Mouse (Mus musculus) c-Kit-positive CD71-positive TER-119-negative erythroid progenitor cells, embryonic 14.5 days (primary cell): ENCODE data around the gene Pdx1.

Source experiments
- DNase-seq: peaks from one replicate; pipeline ENCODE4 v3.0.0-alpha.2; 2013; ENCODE audit warnings: low read depth

Pdx1 gene

DNA sequence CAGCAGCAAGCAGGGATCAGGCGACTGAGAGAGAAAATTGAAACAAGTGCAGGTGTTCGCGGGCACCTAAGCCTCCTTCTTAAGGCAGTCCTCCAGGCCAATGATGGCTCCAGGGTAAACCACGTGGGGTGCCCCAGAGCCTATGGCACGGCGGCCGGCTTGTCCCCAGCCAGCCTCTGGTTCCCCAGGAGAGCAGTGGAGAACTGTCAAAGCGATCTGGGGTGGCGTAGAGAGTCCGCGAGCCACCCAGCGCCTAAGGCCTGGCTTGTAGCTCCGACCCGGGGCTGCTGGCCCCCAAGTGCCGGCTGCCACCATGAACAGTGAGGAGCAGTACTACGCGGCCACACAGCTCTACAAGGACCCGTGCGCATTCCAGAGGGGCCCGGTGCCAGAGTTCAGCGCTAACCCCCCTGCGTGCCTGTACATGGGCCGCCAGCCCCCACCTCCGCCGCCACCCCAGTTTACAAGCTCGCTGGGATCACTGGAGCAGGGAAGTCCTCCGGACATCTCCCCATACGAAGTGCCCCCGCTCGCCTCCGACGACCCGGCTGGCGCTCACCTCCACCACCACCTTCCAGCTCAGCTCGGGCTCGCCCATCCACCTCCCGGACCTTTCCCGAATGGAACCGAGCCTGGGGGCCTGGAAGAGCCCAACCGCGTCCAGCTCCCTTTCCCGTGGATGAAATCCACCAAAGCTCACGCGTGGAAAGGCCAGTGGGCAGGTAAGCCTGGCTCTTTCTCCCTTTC is at the start of gene Pdx1:
Gene Pdx1, plus strand, starts transcription at position 34 of the 747 bp plus-strand sequence.
- no peak for DNase-seq

DNA sequence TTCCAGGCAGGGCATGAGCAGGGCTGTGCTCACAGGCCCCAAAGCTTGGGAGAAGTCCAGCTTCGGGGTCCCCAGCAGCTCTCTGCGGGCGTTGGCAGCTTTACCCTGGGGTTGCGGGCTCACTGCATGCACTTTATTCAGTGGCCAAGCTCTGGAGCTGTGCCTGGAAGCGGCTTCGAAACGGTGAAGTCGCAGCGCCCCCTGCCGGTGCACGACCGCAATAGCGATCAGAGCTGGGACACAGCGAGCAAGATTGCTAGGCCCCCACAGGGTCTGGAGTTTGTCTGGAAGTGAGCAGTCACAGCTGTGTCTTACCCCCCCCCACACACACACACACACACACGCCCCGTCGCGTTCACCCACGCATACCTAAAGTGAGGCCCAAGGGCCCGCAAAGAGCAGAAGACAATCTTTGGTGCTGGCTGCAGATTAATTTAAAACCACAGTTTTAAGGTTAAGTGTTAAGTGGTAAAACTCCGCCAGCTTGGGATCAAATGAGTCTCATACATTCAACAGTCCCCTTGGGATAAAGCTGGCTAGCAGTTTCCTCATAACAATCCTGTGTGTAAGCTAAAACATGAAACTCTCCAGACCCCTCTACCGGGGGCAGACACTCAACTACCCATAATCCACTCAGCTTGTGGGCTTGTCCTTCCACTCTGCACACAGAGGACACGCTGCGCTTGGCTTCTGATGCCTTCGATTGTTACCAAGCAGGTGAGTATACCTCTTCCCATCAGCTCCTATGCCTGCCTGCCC is 42.2 kb upstream of the Pdx1 start:
- DNase-seq = peak; percentile 21

DNA sequence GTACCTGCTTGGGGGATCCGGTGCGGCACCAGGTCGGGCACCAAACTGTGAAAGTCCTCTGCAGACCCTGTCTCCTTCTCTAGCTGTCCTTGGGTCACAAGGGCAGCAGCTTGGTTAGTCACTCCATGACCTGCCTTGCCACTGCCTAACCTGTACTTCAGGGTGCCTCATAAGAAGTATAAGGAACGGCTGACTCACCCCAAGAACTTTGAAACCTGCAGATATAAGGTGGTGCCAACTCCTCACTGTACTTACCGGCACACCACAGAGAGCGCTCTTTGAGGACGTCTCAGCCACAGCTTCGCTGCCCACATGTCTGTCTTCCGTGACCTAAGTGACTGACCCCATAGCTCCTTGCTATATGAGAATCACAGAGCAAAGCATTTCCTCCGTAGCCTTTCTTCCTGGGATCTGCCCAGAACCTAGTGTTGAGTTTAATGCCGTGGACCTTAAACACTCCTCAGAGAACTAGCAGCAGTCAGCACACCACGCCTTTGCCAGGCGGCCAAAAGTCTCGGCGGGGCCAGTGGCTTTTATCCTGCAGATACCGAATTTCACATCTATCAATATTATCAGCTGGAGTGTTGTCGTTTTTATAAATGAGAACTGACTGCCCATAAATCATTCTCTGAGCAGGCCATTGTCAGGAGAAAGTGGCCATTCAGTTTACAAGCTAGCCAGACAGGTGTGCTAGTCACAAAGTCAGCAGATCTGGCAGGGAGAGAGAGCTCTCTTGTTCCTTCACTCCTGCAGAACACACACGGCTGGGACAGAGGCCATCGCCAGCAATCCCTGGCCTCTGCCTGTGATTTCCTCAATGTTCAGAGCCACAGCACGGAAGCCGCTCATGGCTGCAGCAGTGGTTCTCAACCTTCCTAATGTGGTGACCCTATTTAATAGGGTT is 34.1 kb upstream of the Pdx1 start:
- no peak for DNase-seq

DNA sequence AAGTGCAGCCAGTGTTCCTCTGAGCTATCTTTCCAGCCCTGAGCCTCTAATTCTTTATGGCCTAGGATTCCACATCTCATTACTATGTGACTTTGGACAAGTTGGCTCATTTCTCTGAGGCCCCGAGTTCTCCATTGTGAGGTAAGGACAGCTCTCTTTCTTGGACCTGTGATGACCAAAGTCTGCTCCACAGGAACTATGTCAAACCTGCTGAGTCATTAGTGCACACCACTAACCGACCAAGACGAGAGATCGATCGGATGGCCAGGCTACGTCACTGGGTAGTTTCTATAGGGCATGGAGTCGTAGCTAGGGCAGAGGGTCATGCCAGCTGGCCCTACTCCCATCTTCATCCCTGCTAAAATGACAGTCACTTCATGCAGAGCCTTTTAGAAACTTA is 25.9 kb upstream of the Pdx1 start:
- no peak for DNase-seq

DNA sequence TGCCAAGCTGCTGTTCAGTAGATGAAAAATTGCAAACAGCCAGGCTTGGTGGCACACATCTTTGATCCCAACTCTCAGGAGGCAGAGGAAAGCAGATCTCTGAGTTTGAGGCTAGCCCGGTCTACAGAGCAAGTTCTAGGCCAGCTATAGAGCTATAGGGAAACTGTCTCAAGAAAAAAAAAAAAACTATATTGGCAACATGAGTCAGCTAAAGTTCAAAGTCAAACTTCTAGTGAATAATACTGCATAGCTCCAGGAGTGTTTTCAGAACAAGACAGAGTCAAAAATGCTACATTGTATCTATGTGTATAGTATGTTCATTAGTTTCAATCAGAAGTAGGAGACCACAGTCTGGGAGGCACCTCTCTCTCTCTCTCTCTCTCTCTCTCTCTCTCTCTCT is 9.6 kb upstream of the Pdx1 start:
- no peak for DNase-seq

DNA sequence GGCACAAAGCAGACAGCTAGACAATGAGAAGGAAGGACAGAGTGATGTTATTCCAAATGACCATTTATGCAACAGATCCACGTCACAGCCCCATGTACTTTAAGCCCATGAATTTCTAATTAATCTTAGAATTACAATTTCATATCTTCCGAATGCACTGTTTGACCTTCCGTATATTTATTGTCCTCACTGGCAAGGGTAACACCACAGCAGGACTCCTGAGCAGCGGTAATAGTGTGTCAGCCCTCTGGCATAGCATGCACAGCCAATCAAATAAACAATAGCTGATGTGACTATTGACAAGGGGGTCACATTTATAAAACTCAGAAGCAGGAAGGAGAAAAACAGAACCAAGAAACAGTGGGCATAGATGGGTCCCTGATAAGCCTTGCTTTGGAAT is 9.0 kb upstream of the Pdx1 start:
- DNase-seq = no peak

DNA sequence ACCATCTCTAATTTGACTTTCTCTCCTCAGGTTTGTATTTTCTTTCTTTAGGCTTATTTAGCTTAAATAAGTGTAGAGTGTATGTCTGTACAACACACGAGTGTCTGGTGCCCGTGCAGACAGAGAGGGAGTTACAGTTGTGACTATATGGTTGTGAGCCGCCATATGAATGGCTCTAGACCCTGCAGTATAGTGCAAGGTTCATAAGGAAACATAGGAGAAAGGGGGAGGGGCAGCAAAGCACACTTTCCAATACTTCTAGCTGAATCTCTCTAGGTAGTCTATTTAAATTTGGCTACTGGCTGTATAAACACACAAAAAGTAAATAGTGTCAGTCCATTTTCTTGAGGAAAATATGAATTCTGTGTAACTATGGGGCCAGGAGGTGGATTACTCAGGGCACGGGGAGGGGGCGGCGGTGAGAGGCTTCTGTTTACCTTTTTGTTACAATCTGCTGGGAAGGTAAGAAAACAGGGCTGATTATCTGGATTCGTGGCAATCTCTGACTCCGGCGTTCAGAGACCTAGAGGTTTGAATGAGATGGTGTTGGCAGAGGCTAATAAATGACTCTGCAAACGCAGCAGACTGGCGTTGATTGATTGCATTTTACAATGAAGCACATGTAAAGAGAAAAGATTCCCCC is 7.7 kb upstream of the Pdx1 start:
- no peak for DNase-seq

DNA sequence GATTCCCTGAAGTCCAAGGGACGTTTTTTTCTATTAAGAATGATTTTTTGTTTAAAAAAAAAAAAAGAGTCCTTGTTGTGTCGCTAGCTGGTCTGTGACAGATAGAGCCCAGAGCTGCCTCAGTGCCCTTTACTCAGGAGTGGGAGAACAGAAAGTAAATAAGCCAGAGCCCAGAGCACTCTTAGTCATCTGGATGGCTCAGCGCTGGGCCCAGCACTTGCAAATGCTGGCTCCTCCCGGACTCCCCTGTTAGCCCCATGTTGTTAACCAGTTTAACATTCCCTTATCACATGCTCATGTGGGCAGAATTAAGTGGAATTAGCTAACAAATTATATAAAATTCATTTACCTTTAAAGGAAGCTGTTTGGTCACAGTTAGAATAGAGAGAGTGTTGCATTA is 5.8 kb upstream of the Pdx1 start:
- no peak for DNase-seq

DNA sequence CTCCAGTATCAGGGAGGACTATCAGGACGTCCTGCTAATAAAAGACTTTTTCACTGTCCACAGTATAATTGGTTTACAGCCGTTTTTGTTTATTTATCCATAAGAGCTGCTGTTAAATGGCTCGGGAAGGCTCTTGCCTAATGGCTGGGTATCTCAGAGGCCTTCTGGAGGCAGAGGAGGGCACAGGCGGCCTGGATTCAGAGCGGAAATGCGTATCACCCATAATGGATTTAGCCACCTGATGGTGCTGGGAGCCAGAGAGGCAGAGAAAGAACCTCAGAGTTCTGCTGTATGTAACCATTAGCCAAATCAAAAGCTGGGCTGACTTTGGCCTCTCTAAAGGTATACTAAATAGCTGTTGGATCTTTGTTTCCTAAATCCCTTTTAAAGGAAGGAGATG is 2.3 kb upstream of the Pdx1 start:
- no peak for DNase-seq

DNA sequence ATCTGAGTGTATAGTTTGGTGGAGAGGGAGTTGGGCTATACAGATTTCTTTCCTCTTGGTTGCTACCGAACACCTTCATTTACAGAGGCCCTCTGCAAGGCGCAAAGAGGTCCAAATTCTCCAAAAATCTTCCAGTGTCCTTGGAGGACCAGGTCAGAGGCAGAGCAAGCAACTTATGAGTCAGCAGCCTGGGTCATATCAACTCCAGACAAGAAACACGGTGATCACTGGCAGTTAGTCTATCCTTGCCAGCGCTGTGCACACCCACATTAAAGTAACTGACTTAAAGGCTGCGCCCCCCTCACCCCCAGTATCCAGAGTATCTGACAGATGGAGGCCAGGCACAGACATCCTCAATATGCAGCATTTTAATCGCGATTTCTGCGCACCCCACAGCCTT is 1.0 kb upstream of the Pdx1 start:
- no peak for DNase-seq

DNA sequence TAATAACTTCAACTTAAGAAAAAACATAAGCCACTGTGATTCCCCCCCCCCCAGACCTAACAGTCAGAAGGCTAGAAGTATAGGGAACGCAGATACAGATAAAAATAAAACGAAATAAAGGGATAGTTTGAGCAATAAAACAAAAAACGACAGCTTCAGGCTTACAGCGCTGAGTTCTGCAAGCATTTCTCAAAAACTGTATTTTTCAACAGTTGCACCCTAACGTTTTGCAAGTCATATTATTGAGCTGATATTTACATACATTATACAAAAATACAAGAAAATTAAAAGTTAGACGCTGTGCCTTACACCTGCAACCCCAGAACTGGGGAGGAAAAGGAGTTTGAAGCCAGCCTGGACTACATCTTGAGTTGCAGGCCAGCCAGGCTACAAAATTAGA is 388 bp upstream of the Pdx1 start:
- no peak for DNase-seq

DNA sequence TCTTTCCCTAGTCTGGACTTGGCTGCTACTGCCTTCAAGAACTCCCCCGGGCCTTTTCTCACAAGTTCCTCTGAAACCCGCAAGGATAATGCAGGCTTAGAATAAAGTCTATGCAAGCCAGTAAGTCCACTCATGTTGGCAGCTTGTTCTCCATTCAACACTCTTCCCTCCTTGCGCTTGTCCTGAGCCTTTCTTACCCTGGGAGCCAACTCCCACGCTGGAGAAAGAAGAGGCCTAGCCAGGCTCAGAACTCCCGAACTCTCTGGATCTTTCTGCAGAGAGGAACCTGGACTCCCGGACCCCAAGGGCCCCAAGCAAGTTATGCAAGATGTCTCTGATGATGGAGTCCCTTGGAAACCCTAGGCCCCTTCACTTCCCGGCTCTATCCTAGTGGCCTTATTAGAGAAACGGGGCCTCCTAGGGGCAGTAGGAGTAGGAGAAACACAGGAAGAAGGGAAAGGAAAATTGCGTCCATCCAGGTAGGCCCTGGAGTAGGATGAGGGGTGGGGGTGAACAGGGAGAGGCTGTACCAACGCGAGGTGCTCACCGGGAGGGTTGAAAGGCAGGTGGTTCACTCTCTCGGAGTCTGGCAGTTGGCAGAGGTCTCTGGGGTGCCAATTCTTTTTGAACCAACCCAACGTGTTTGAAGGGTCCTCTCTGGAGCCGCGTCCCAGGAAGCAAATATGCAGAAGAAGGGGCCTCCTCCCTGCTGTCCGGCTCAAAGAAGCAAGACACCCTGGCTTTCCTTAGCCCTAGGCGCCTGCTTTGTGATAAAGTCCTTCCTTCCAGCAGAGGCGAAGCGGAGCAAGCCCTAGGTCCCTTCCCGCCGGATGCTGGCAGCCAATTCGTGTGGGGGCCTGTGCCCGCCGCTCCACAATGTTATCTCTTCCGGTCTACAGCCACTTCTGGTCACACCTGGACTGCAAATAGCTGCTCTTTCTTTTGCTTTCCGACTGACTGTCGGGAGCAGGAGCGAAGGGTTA is 1.2 kb downstream of the Pdx1 start:
- DNase-seq = no peak

DNA sequence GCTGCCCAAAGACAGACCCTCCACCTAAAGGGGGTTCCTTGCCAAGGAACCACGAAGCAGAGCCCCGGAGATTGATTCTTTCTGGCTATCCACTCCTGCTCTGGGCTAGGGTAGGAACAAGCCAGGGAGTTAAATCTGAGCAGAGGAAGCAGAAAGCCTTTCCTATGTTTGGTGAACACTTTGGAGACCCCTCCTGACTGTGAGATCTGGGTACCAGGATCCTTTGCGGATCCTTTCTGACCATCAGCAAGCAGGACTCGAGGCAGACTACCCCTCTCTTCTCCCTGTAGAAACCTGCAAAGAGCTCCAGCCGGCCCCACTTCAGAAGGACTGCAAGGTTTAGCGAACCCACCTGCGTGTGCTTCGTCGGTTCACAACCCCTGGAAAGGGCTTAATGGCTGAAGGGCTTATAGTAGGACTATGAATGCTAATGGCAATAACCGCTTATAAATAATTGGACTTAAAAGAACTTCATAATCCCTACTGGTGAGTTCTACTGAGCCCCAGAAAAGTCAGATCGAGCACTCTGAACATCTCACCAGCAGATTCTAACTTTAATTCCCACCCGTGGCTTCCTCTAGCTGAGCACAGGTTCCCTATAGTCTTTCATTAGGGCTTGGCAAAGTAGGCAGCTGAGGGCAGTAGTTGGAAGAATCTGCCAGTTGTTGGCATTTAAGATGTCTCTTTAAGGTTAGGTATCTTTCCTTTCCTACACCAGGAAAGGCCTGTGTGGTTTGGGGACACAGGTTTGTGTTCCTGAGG is 2.5 kb downstream of the Pdx1 start:
- no peak for DNase-seq

DNA sequence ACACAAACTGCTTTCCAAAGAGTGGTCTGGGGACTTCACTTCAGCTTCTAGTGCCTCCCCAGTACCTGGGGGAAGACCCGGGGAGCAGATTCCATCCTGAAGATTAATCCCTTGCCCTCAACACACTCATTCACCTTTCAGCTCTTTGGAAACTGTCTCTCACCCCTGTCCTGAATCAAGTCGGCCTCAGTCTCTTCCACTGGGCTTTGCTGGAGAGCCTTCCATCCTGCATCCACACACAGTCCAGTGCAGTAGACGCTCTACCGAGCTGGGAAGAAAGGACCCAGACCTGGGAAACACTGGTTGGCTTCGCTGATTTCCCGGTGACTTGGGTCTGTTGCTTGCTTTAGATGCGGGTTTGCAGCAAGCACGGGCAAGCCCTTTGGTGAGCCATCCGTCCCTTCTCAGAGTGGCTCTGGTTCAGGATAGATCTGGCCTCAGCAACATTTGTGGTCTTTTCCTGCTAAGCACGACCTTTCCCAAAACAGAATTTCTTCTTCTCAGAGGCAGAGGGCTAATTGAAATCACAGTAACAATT is 3.1 kb downstream of the Pdx1 start:
- no peak for DNase-seq

DNA sequence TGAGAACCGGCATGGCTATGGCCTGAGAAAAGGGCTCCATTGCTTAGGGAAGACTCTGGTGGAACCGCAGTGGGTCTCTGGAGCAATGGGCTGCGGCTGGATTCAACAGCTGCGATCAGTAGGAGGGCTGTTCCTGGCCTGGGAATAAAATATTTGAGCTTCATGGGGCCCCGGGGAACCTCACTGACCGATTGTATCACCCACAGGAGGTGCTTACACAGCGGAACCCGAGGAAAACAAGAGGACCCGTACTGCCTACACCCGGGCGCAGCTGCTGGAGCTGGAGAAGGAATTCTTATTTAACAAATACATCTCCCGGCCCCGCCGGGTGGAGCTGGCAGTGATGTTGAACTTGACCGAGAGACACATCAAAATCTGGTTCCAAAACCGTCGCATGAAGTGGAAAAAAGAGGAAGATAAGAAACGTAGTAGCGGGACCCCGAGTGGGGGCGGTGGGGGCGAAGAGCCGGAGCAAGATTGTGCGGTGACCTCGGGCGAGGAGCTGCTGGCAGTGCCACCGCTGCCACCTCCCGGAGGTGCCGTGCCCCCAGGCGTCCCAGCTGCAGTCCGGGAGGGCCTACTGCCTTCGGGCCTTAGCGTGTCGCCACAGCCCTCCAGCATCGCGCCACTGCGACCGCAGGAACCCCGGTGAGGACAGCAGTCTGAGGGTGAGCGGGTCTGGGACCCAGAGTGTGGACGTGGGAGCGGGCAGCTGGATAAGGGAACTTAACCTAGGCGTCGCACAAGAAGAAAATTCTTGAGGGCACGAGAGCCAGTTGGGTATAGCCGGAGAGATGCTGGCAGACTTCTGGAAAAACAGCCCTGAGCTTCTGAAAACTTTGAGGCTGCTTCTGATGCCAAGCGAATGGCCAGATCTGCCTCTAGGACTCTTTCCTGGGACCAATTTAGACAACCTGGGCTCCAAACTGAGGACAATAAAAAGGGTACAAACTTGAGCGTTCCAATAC is 4.7 kb downstream of the Pdx1 start:
- no peak for DNase-seq

DNA sequence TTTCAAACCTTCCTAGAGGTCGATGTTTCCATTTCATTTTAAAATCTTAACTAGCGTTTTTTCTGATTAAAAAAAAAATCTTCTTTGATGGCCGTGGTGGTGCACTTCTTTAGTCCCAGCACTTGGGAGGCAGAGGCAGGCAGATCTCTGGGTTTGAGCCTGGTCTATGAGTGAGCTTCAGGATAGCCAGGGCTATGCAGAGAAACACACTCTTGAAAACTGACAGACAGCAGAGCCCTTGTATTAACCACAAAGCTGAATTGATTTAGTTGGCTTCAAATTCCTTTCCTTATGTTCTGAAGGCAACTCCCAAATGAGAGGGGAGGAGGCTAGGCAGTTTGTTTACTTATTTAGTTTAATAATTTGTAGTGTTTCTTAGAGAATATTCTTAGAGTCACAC is 6.0 kb downstream of the Pdx1 start:
- no peak for DNase-seq

DNA sequence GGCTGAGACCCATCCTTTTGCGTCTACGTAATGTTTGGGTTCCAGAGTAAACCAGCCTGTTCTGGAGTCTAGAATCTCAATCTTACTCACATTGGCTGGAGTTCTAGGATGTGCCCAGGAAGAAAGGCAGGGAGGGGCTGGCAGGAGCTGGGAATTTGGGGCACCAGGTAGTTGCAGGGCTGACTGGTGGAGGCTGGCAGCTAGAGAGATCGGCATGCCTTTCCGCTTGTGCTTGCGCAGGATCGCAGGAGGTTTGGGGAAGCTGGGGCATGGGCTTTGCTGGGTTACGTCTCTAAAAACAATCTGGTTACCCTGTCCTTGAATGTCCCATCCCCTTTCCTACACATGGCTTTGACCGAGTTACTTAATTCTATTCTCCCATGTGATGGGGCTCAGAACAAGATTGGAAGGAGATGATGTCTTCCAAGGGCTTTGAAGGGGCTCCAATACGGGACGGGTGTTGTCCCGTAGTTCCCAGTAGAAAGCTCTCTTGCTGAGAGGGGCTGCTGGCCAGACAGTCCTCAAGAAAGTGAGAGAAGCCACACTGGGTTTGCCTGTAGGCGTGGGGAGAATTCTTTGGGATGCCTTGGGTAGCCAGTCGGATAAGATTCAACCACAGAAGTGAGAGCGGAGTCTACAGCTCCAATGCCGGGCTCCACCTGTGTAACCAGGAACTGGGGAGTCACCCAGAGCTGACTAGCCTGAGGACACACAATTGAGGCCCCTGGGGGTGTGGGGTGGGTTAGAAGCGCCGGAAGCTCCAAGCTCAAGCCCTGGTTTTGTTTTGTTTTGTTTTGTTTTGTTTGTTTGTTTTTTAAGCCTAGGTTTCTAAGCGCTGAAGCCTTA is 7.2 kb downstream of the Pdx1 start:
- DNase-seq = no peak

DNA sequence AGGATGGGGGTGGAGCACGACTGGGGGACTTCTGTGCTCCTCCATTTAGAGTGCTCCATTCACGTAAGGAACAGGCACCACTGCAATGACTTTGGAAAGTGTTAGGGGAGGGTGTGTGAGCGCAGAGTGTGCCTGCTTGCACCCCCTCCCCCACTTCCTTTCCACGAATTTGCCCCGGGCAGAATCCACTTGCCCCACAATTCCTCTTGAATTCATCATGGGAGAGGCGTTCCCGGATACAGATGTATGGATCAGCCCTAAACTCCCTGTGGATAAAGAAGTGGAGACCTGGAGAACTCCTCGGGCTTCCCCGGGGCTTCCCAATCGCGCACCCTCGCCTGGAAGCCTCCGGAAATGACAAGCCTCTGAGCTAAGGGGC is 7.8 kb downstream of the Pdx1 start:
- DNase-seq = no peak
